Mouse (Mus musculus): ENCODE data around the gene Mtch1.

DNA sequence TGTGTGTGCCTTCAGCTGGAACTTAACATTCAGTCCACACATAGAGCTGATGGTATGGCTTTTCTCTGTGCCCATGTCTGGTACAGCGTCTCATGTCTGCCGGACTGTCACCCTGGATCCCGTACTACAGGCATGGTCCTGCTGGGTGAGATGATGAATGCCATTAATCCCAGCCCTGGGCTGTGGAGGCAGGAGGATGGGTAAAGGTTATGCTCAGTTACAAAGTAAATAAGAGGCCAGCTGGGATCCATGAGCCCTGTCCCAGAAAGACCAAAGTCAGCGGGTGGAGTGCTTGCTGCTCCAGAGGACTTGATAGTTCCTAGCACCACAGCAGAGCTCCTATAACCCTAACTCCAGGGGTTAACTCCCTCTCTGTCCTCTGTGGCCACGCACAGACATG is 51.9 kb downstream of the Mtch1 start:
- TF ChIP-seq CTCF (IDR thresholded peaks at IDR 0.05; ENCODE audit: borderline replicate concordance, insufficient read depth, low read depth, low read length) = no peak
- no peak for TF ChIP-seq POLR2A (IDR thresholded peaks at IDR 0.05; ENCODE audit: borderline replicate concordance, insufficient read depth, low read length)

Data from cerebellum, adult 2 months (tissue).